Mouse (Mus musculus) midbrain, embryonic 12.5 days (tissue): ENCODE results near the gene Rnft2. TPM values are rescaled to one million over a fixed set of nuclear protein-coding genes. Genes with fewer than 3 reads are reported as not detected.

Experiments
- ATAC-seq: fragments of 200-750 bp; cut with Nextera tagmentation; 2 replicates; pipeline ENCODE4 v1.8.0; 2017; ENCODE audit warnings: low read depth, moderate TSS enrichment, moderate library complexity; ENCODE audit not compliant: low FRiP score
- H3K27ac ChIP-seq: fragments of 300-500 bp; sonication (generic); replicated peaks from 2 replicates; pipeline ENCODE4 v1.5.1; 2016; ENCODE audit warnings: mild to moderate bottlenecking
- H3K27me3 ChIP-seq: fragments of 300-500 bp; sonication (generic); 2 replicates; pipeline ENCODE4 v1.6.1; 2016; ENCODE audit warnings: mild to moderate bottlenecking
- H3K36me3 ChIP-seq: fragments of 300-500 bp; sonication (generic); 2 replicates; pipeline ENCODE4 v1.6.1; 2016
- H3K4me1 ChIP-seq: fragments of 300-500 bp; sonication (generic); 2 replicates; pipeline ENCODE4 v1.6.1; 2016
- H3K4me2 ChIP-seq: fragments of 300-500 bp; sonication (generic); replicated peaks from 2 replicates; pipeline ENCODE4 v1.6.1; 2016; ENCODE audit warnings: mild to moderate bottlenecking, moderate library complexity
- H3K4me3 ChIP-seq: fragments of 300-500 bp; sonication (generic); 2 replicates; pipeline ENCODE4 v1.5.1; 2016; ENCODE audit warnings: mild to moderate bottlenecking
- H3K9ac ChIP-seq: fragments of 300-500 bp; sonication (generic); replicated peaks from 2 replicates; pipeline ENCODE4 v1.6.1; 2016; ENCODE audit warnings: mild to moderate bottlenecking, moderate library complexity
- H3K9me3 ChIP-seq: fragments of 300-500 bp; sonication (generic); 2 replicates; pipeline ENCODE4 v1.6.1; 2016; ENCODE audit warnings: mild to moderate bottlenecking
- WGBS: fragments of 180-500 bp; shearing (Covaris S2); methylation state at CpG from one replicate; pipeline ENCODE4 v1.1.7; 2016; 5-methylcytosine and 5-hydroxymethylcytosine counted together
- polyA plus RNA-seq: library from polyadenylated mRNA; unstranded; fragments of >200 nt; fragmentation: Nextera tagmentation; extraction: Ambion mirVana; gene quantifications from 2 replicates; pipeline ENCODE4 v1.2.1, GENCODE M21; 2016

Rnft2 gene
- polyA plus RNA-seq, 1 experiment from 2014 or later, result 10.3 TPM

- Histone ChIP-seq H3K4me1 (peaks cover 9% of the 10 kb centered on the region; the same call in 1 of the 2 replicates), H3K36me3 (peaks cover 22% of the 10 kb centered on the region), H3K9me3 (no peaks in the 10 kb centered on the region), H3K4me3 (no peak overlapping the region), H3K27me3 (no peaks in the 10 kb centered on the region), H3K27ac (no peak overlapping the region), H3K4me2 (no peak overlapping the region), H3K9ac (no peak overlapping the region)
- 99% methylated on average over 3 of the region's 3 CpGs for WGBS
- ATAC-seq, result no peak
Measured at GRCm38 (mm10) chr5:118145458-118145857, 99.5 kb downstream of the Rnft2 start.

GRCm38 (mm10) chr5:118144770-118145169, 100.1 kb downstream of the Rnft2 start:
- Histone ChIP-seq H3K36me3 (peaks cover 29% of the 10 kb centered on the region), H3K4me2 (no peak overlapping the region), H3K4me3 (no peak overlapping the region), H3K9me3 (no peaks in the 10 kb centered on the region), H3K27ac (no peak overlapping the region), H3K9ac (no peak overlapping the region), H3K27me3 (no peaks in the 10 kb centered on the region), H3K4me1 (peaks cover 9% of the 10 kb centered on the region; the same call in 1 of the 2 replicates)
- no peak for ATAC-seq
- WGBS, result 85% methylated on average over 6 of the region's 6 CpGs

DNA sequence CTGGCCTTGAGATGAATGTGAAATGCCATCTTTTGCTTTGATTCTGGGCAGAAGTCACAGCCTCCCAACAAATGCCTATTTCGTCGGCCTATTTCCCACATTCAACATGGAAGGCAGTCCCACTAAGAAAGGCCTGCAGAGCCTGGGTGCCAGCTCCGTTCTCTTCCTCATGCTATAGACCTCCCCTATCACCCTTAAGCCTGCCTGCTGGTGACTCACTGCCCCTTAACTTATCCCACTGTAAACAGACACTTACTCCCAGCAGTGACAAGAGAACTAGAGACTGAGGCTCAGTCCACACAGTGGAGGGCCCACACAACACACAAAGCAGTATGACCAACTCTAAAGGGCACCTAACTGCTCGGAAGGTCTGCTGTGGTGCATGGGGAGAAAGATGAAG, 100.6 kb downstream of the Rnft2 start:
- H3K9ac ChIP-seq, result no peak overlapping the region
- ATAC-seq, result no peak
- 88% methylated on average over 4 of the region's 4 CpGs for WGBS
- H3K4me3 ChIP-seq, result no peak overlapping the region
- no peaks in the 10 kb centered on the region for H3K9me3 ChIP-seq
- no peaks in the 10 kb centered on the region for H3K27me3 ChIP-seq
- H3K4me2 ChIP-seq, result no peak overlapping the region
- H3K27ac ChIP-seq, result no peak overlapping the region
- peaks cover 9% of the 10 kb centered on the region; the same call in 1 of the 2 replicates for H3K4me1 ChIP-seq
- H3K36me3 ChIP-seq, result peaks cover 33% of the 10 kb centered on the region

DNA sequence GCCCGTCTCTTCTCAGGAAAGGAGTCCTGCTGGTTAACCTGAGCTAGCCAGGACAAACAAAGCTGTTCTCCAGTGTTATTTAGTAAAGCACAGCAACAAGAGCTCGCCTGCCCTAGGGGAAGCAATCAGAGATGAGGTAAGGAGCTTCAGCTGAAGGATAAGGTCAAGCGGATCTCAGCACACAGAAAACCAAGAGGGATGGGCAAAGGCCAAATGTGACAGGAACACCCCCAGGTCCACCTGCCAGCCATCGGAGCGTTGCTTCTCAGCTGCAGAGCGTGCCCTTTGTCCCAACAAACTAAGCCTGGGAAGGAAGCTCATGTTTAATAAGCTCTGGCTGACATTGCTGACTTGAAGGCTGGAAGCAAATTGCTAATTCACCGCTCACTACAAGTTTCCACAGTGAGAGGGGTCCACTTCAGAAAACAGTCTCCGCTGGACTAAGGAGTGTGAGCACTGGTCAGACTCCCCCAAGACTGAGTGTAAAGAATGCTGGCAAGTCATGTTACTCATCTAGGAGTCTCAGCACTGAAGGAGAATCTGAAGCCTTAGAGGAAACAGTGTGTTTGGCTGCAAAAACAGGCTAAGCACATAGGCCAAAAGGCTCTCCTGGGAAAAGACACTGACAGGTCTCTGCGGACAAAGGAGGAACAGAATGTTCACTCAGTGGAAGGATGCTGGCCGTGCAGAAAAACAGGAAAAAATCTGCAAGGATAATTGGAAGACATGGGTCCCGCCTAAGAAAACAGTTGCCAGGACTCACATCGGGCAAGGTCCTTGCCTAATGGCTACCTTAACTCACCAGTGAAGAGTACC, 101.5 kb downstream of the Rnft2 start:
- Histone ChIP-seq H3K27ac (no peak overlapping the region), H3K9me3 (no peaks in the 10 kb centered on the region), H3K9ac (no peak overlapping the region), H3K36me3 (peaks cover 41% of the 10 kb centered on the region), H3K4me1 (peaks cover 9% of the 10 kb centered on the region; the same call in 1 of the 2 replicates), H3K4me2 (no peak overlapping the region), H3K4me3 (no peak overlapping the region), H3K27me3 (no peaks in the 10 kb centered on the region)
- ATAC-seq, result no peak
- WGBS, result 83% methylated on average over 12 of the region's 12 CpGs

GRCm38 (mm10) chr5:118142471-118142870, 102.4 kb downstream of the Rnft2 start:
- 91% methylated on average over 8 of the region's 8 CpGs for WGBS
- ATAC-seq, result no peak

More at GRCm38 (mm10) chr5:118142471-118142870, 102.4 kb downstream of the Rnft2 start:
- no peaks in the 10 kb centered on the region for H3K9me3 ChIP-seq
- peaks cover 46% of the 10 kb centered on the region for H3K36me3 ChIP-seq
- H3K4me1 ChIP-seq, result peaks cover 9% of the 10 kb centered on the region; the same call in 1 of the 2 replicates
- no peak overlapping the region for H3K4me3 ChIP-seq
- no peak overlapping the region for H3K27ac ChIP-seq
- no peaks in the 10 kb centered on the region for H3K27me3 ChIP-seq
- H3K9ac ChIP-seq, result no peak overlapping the region
- no peak overlapping the region for H3K4me2 ChIP-seq

Other genes starting within 250 kb of the Rnft2 start
- 1.5 and 1.8 TPM in 2 replicates for gene Tesc, start 217.4 kb downstream of the Rnft2 start, polyA plus RNA-seq
- gene Fbxw8, start 89.7 kb downstream of the Rnft2 start, polyA plus RNA-seq, result 41.4 and 47.5 TPM in 2 replicates
- gene Hrk, start 80.5 kb downstream of the Rnft2 start, polyA plus RNA-seq, result 0.24 and 0.33 TPM in 2 replicates
- 12.6 and 12.8 TPM in 2 replicates for gene 2410131K14Rik, start 111 bp upstream of the Rnft2 start, polyA plus RNA-seq